Mouse (Mus musculus) Patski (cell line): Measurements from ENCODE around the gene Ulk1. TPM values are rescaled to one million over a fixed set of nuclear protein-coding genes. Genes with fewer than 3 reads are reported as not detected.

ENCODE experiments used
- ATAC-seq: fragments of 100-300 bp; one replicate; pipeline ENCODE4 v1.8.0; 2021
- CTCF ChIA-PET: fragments of 350-600 bp; sonication (Branson Sonifier 250); formaldehyde crosslinking; loops from one replicate; lab custom pipeline; 2022; ENCODE audit warnings: inconsistent platforms; lab: Charles Lee
- POLR2A ChIA-PET: fragments of 350-600 bp; sonication (Branson Sonifier 250); formaldehyde crosslinking; loops from one replicate; lab custom pipeline; 2022; ENCODE audit warnings: antibody characterized with exemption, inconsistent platforms; lab: Charles Lee
- DNase-seq: peaks from one replicate; pipeline ENCODE4 v3.0.0-alpha.2; 2011; ENCODE audit warnings: low read depth, low spot score
- H3K27me3 ChIP-seq: fragments of 371-371 bp; one replicate; pipeline ENCODE4 v1.5.1; 2021
- CTCF ChIP-seq: fragments of 100-300 bp; IDR thresholded peaks from one replicate; pipeline ENCODE4 v1.5.1; 2021
- in situ Hi-C: fragments of 300-500 bp; cut with MboI; formaldehyde crosslinking; loops from 3 replicates; pipeline ENCODE4 v1.11.1; 2018; ENCODE audit warnings: low pct_unique_long_range_greater_than_20kb, mixed read lengths
- polyA plus RNA-seq: library from polyadenylated mRNA; unstranded; gene quantifications from one replicate; pipeline ENCODE4 v1.2.3, GENCODE M21; 2021

Gene Ulk1
- polyA plus RNA-seq, 1 experiment from 2014 or later, result 63.7 TPM

DNA sequence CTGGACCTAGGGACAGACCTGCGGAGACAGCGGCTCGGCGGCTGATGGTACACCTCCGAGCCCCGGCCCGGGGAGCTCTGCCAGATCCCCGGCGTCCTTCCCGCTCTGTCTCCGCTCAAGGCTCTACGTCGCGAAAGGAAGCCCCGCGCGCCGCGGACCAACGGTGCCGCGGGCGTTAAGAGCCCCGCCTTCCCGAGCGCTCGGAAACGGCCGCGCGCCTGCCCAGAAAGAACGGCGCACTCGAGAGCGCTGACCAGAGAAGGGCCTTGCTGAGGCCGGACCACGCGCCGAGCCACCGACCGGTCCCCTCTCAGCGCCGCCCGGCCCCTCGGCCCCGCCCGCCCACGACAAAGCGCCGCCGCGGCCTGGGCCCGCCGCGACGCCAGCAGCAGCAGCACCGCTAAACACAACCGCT is 39.9 kb downstream of the Ulk1 start:
- ATAC-seq (peak; percentile 61), DNase-seq (no peak)
- ChIA-PET POLR2A (interaction anchor here (0.7 to 1.7 kb wide), 3 partner anchors 10 to 117 kb away, joined by 3 to 4 read pairs (median 3); no protein-coding TSS in a partner anchor), CTCF (no interaction called here)
- in situ Hi-C loops, result loop anchor here (25.0 kb wide), 1 partner anchor 283 kb away; no protein-coding TSS in a partner anchor
- no peaks in the 10 kb centered on the region for H3K27me3 ChIP-seq
- TF ChIP-seq CTCF, result no peak

DNA sequence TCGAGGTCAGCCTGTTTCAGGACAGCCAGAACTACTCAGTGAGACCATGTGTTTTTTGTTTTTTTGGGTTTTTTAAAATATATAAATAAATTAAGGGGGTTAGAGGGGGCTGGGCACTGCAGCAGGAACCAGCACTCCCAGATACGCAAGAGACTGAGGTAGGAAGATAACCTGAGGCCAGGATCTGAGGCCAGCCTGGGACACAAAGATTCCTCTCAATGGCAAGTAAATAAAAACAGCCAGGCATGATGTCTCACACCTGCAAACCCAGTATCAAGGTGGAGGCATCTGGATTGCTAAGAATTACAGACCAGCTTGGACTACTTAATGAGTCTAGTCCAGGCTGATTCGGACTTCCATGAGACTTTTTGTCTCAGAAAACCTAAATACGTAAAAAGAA is 40.6 kb downstream of the Ulk1 start:
- ATAC-seq, result no peak
- in situ Hi-C loops, result loop anchor here (25.0 kb wide), 1 partner anchor 282 kb away; no protein-coding TSS in a partner anchor
- no peak for TF ChIP-seq CTCF
- DNase-seq, result no peak
- no peaks in the 10 kb centered on the region for H3K27me3 ChIP-seq
- POLR2A ChIA-PET, result interaction anchor here (0.7 to 1.7 kb wide), 2 partner anchors 11 to 15 kb away, joined by 3 to 4 read pairs; no protein-coding TSS in a partner anchor
- CTCF ChIA-PET, result no interaction called here

DNA sequence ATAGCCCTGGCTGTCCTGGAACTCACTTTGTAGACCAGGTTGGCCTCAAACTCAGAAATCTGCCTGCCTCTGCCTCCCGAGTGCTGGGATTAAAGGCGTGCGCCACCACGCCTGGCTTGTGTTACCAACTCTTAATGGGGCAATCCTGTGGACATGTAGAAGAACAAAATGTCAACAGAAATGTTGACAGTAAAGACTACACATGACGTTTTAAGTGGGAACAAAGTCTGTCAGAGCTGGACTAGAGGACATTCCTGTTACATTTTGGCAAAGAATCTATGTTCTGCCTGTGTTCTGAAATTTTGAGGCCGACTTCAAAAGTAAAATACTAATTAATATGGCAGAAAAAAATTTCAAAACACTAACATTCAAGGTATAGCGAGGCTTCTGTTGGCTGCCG is 46.0 kb downstream of the Ulk1 start:
- no peak for DNase-seq
- CTCF ChIA-PET, result interaction anchor here (1.5 to 1.7 kb wide), 3 partner anchors 10 to 123 kb away, joined by 3 to 6 read pairs (median 3); no protein-coding TSS in a partner anchor
- no peak for ATAC-seq
- no peaks in the 10 kb centered on the region for H3K27me3 ChIP-seq
- POLR2A ChIA-PET, result no interaction called here
- no peak for TF ChIP-seq CTCF
- in situ Hi-C loops, result loop anchor here (25.0 kb wide), 1 partner anchor 277 kb away; no protein-coding TSS in a partner anchor

DNA sequence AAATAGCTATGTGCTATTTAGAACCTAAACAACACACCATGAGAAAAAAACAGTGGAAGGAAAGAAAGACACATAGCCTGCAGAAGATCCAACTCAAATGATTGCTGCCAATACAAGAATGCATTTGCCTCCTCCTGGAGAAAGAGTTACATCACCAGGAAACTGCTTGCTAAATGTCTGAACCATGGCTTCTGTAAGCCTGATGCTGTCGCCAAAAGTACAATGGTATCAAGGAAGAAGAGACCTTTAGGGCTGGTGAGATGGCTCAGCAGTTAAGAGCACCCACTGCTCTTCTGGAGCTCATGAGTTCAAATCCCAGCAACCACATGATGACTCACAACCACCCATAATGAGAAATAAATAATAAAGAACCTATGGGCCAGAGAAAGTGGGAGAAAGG is 64.9 kb downstream of the Ulk1 start:
- TF ChIP-seq CTCF, result no peak
- no peak for DNase-seq
- H3K27me3 ChIP-seq, result no peaks in the 10 kb centered on the region
- POLR2A ChIA-PET, result no interaction called here
- no peak for ATAC-seq
- in situ Hi-C loops, result no loop called here
- CTCF ChIA-PET, result interaction anchor here (1.6 to 1.7 kb wide), 3 partner anchors 9 to 18 kb away, joined by 4 to 5 read pairs (median 4); no protein-coding TSS in a partner anchor

DNA sequence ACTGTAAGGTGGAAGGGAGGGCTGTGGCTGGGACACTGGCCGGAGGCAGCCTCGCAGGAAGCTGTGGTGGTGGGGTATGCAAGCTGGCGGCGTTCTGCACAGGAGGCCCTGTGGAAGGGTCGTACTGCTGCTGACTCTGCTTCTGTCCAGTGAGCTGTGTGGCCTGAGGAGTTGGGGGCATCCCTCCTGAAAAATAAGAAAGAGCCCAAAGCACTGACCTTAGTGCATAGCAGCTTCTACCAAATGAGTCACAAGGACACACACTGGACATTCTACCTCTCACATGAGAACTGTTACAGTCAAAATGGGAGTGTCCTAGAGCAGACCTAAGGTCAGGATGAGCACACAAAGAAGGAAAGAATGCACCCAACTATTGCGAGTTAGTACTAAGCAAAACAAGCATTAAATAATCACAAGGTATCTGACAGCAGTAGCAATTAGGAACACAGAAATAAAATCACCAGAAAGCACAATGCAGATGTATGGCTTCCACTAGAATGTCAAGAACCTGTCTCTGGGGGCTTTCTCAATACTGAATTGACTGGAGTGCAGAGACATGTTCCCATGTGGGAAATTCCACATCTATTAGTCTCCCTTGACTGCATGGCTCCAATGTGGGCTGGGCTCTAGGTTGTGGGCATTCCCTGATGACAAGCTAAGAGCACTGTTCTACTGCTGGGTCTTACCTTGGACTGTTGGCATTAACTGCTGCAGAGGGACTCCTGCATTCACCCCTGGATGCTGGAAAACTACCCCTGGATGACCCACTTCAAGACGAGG is 70.2 kb downstream of the Ulk1 start:
- in situ Hi-C loops, result no loop called here
- POLR2A ChIA-PET, result no interaction called here
- H3K27me3 ChIP-seq, result no peaks in the 10 kb centered on the region
- ATAC-seq, result no peak
- CTCF ChIA-PET, result interaction anchor here (0.7 kb wide), 1 partner anchor 14 kb away, joined by 3 read pairs; no protein-coding TSS in a partner anchor
- DNase-seq, result no peak
- no peak for TF ChIP-seq CTCF

DNA sequence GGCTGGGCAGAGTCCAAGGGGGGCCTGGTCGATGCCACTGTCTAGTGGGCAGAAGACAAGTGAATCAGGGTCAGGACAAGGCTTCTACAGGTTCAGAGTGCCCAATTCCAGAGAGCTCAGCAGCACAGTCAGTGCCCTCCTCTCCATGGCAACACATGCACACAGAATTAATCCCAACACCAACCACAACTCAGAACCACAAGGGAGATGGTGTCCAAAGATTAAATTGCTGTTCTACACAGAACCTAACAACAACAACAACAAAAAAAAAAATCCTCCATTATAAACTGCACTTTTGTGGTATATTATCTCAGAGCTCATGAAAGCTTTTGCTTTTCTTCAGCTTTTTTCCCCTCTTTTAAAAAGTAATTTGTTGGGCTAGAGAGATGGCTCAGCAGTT is 74.3 kb downstream of the Ulk1 start:
- H3K27me3 ChIP-seq, result no peaks in the 10 kb centered on the region
- TF ChIP-seq CTCF, result no peak
- ATAC-seq, result no peak
- CTCF ChIA-PET, result interaction anchor here (1.2 to 1.7 kb wide), 2 partner anchors 9 to 31 kb away, joined by 3 to 5 read pairs; no protein-coding TSS in a partner anchor
- POLR2A ChIA-PET, result no interaction called here
- in situ Hi-C loops, result no loop called here
- DNase-seq, result no peak

Other genes with a start within 250 kb of the Ulk1 start
- gene Noc4l, start 156.7 kb downstream of the Ulk1 start, polyA plus RNA-seq, result 42.0 TPM
- 29.3 TPM for gene Ddx51, start 156.6 kb downstream of the Ulk1 start, polyA plus RNA-seq
- gene Ep400, start 39.4 kb downstream of the Ulk1 start, polyA plus RNA-seq, result 49.4 TPM
- 59.2 TPM for gene Pus1, start 29.4 kb downstream of the Ulk1 start, polyA plus RNA-seq
- 45.7 TPM for gene Hscb, start 29.7 kb upstream of the Ulk1 start, polyA plus RNA-seq
- gene Chek2, start 29.9 kb upstream of the Ulk1 start, polyA plus RNA-seq, result 21.3 TPM
- 9.0 TPM for gene Ttc28, start 69.7 kb upstream of the Ulk1 start, polyA plus RNA-seq